Mouse (Mus musculus) gonadal fat pad, adult 2 months (tissue): ENCODE measurements around the gene Pde5a. TPM values are rescaled to one million over a fixed set of nuclear protein-coding genes. Genes with fewer than 3 reads are reported as not detected.

Source experiments
- DNase-seq: peaks from one replicate; pipeline ENCODE4 v3.0.0-alpha.2; 2012; ENCODE audit warnings: low read depth
- polyA plus RNA-seq: library from polyadenylated mRNA; depleted of rRNA; stranded (reverse); fragments of >200 nt; gene quantifications from 2 replicates; pipeline ENCODE4 v1.2.3, GENCODE M21; 2012

Gene Pde5a
- polyA plus RNA-seq, 1 experiment: 2.6 TPM

- DNase-seq: no peak
These were observed 119.8 kb downstream of the Pde5a start for GRCm38 (mm10) chr3:122848410-122849034.

DNA sequence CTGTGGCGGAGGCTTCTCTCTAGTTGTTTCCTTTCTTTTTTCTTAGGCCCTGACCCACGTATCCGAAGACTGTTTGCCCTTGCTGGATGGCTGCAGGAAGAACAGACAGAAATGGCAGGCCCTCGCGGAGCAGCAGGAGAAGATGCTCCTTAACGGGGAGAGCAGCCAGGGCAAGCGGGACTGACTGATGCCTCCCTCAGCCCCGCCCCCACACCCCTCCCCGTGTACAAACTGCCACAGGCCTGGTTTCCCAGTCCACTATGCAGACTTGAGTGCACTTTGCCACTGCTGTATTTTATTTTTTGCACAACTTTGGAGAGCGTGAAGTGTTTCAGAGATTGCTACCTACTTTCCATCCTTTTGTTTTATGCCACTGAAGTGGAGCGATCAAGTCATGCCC is 126.4 kb downstream of the Pde5a start:
- DNase-seq: no peak

DNA sequence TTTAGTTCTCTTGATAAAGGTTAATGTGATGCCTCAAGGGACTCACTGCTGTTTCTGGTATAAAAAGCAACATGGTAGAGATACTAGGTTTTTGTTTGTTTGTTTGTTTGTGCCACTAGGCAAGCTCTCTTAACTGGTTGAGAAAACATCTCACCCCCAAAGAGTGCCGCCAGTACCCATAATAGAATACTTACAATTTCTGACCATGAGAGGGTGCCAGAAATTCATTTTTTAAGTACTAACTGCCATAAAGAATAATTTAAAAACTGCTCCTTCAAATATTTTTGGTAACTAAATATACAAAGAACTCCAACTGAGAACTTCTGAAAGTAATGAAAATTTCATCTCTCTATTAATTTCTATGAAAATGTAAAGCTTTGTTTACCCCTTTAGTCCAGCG is 131.1 kb downstream of the Pde5a start:
- DNase-seq: no peak

DNA sequence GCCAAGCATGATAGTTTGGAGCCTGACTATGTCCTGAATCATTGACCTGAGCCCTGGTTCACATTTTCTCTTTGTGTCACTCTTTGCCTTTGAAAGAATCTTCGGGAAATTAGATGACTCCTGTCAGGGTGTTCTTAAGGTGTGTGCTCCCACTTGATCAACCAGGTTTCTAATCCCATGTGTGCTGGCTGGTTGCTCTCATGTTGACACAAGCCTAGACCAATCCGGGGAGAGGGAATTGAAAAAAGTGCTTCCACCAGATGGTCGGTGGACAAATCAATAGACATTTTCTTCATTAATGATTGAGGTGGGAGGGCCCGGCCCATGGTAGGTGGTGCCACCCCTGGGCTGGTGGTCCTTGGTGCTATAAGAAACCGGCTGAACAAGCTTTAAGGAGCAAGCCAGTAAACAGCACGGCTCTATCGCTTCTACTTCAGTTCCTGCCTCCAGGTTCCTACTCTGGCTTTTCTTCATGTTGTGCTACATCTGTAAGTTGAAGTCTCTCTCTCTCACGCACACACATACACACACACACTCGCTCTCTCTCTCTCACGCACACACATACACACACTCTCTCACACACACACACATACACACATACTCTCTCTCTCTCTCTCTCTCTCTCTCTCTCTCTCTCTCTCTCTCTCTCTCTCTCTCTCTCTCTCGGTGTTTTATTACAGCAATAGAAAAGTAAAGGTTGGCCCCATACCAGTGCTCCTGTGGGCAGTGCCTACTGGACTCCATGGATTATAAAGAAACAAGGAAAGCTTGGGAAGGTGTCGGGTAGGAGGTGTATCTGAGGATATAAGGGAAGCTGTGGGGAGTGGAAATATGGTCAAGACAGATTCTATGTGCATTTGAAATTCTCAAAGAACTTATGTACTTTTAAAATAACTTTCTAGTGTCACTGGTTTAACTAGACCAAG is 132.1 kb downstream of the Pde5a start:
- DNase-seq: no peak

GRCm38 (mm10) chr3:122865092-122865491 is 136.3 kb downstream of the Pde5a start:
- DNase-seq: no peak

DNA sequence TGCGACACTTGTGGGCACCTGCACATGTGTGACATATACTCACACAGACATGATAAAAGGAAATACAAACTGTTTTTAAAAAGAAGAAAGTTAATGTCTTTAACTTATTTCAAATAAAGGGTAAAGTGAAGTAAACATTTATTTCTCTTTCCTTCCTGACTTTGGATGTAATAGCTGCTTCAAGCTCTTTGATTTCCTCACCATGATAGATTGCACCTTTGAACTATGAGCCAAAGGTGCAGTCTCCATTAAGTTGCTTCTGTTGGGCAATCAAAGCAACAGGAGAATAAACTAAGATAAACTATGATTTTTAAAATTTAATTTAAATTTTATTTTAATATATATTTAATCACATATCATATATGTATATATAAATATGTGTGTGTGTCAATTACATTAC is 139.5 kb downstream of the Pde5a start:
- no peak for DNase-seq

GRCm38 (mm10) chr3:122871596-122871995 is 142.8 kb downstream of the Pde5a start:
- DNase-seq: no peak

DNA sequence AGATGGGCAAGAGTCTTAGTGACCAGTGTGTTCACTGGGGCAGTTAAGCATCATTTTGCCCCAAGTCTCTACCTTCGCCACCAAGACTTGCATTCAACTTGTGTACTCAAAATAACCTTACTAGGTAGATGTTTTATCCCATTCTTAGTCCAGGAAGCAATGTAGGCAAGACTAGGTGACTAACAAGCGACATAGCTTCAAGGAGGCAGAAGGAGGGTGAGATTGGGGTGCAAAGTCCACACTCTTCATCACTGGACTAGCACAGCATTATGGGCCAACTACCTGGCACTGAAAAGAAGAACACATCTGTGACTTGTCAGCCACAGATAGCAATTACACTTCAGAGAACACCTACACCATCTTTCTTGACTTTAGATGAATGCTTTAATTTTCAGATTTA is 148.1 kb downstream of the Pde5a start:
- no peak for DNase-seq

GRCm38 (mm10) chr3:122877543-122877942 is 148.8 kb downstream of the Pde5a start:
- no peak for DNase-seq

GRCm38 (mm10) chr3:122878705-122879315 is 150.1 kb downstream of the Pde5a start:
- DNase-seq: no peak

DNA sequence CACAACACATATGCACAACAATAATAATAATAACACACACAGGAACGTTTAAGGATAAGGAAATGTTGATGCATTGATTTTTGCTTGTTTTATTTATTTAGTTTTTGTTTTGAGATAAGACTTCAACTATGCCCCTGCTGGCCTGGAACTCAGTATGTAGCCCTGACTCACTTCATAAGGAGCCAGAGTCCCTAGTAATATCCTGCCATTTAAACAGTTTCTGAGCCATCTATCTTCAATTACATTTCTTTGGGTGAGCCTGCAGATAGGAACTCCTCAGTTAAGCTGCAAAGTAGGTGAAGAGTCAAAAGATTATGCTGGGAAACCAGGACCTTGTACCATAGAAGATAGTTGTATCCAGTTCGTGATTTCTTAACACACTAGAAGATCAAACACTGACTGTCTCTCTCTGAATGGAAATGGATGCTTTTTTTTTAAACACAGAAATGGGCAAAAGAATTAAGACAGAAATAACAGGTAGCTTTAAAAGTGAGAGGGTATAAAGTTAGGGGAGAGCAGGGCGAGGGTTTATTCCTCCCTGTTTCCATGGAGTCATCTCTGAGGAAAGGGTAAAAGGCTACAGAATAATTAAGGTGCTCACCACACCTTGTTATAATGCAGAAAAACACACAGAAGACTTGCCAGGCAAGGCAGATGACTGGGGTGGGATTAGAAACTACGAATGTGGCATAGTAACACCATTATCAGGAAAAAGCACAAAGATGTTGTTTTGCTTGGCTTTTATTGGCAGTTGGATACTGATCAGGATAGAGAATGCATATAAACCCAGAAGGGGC is 159.0 kb downstream of the Pde5a start:
- DNase-seq: no peak

GRCm38 (mm10) chr3:122888371-122888819 is 159.6 kb downstream of the Pde5a start:
- no peak for DNase-seq

- no peak for DNase-seq
These were observed 166.0 kb downstream of the Pde5a start, which contains the start of gene Fabp2 for GRCm38 (mm10) chr3:122894772-122895171. Gene Fabp2, plus strand, starts transcription at chr3:122895072.

GRCm38 (mm10) chr3:122895189-122895731 is 166.5 kb downstream of the Pde5a start:
- no peak for DNase-seq

DNA sequence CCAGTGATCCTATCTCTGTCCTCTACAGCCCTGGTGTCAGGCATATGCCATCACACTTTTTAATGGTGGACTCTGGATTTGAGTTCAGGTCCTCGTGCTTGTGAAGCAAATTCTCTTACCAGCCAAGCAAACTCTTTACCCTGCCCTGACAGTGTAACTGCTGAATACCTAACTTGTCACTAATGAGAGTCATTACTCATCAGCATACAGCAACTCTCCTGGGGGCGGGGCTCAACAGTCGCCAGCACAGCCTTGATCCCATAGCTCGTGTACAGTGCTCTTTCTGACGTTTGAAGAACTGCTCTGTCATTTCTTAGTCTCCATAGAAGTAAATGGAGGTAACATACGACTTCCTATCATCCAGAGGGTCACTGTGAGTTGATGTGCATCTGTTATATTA is 169.5 kb downstream of the Pde5a start:
- no peak for DNase-seq

- DNase-seq: no peak
These were observed 175.1 kb downstream of the Pde5a start for GRCm38 (mm10) chr3:122903746-122904433.

DNA sequence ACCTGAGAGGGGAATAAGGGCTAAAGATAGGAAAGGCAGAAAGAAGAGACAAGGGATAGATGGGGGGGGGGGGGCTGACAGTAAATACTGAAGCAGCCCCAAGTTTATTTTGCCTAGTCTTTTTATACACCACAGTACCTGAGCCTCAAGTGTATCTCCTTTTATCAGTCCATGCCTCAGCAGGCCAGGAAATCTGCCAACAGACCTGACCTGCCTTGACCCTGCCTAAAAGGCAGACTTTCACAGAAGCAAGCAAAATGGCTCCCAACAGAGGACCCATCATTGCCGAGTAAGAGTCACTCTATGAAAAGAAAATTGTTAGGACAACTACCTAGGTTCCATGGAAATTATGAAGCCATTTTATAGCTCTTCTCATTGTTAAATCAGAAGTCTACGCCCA is 179.1 kb downstream of the Pde5a start:
- DNase-seq: no peak
